Mouse (Mus musculus): Measurements from ENCODE around the gene Clint1.

Gene Clint1
- long read RNA-seq, experiment 1, partial matches to known transcripts, result 13 of 15 reads
- long read RNA-seq, experiment 1, other reads (novel, unspliced or antisense), result 1 of 15 reads
- long read RNA-seq, experiment 2, partial matches to known transcripts, result 7 of 8 reads
- long read RNA-seq, experiment 2, other reads (novel, unspliced or antisense), result 0 of 8 reads

DNA sequence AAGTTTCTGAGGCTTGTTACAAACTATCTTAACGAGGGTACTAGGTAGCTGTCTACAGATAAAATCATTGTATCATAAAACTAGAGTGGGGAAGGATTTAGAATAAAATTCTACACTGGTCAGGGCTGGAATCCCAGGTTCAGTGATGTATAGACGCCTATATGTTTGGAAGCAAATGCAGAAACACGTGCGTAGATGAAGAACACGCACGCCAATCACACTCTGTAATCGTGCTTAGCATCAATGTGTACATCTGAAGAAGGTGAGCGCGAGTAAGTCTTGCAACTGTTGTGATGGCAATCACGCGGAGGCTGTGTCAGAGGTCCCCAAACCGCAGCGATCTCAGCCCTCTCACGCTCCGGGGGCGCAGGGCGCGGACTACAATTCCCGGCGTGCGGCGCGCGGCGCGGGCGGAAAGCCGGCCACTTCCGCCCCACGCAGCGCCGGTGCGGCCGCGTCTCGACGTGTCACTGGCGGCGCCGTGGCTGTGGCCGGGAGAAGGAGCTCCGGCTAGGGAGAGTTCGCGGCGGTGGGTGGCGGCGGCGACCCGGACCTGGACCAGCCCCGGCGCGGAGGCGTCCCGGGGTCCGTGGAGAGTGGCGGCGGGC, at the start of gene Clint1:
TSS of gene Clint1 (plus strand) at position 536 of the 608 bp plus-strand sequence.
- intact Hi-C loops (cut with DNase I), result no loop called here

DNA sequence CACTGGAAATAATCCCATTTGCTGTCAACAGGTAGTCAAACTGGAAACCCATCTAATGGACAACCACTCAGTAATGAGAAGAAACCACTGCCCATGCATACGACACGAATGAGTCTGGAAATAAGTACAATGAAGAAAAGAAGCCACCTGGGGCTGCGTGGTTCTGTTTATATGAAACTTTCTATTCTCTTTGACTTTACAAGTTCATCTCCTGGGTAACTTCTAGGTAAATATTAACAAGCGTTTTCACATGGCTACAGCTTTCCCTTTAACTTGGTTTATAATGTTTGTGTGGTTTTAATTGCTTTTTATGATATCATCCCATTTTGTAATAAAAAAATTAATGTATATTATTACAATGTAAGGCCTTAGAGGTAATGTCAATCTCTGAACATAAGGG, 47.8 kb upstream of the Clint1 start:
- intact Hi-C loops (cut with DNase I), result no loop called here

DNA sequence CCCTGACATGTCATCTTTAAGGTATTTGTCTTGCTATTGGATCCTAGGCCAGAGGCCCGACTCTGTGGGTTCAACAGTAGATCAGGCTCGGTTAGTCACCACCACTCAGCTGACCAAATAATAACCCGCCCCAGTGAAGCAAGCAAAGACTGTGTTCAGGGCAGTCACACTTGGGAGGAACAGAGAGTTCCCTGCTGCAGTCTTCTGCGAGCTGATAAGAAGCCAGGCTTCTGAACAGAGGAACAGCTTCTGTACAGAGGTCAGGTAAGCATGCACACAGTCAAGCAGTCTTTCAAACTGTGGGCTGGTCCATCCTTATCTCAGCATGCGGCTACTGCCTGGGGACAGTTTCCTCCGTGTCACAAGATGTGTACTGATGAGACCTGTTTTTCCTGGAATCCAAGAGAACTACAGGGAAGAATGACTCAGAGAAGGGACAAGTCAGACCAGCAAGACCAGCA, 46.5 kb upstream of the Clint1 start:
- intact Hi-C loops (cut with DNase I), result no loop called here

DNA sequence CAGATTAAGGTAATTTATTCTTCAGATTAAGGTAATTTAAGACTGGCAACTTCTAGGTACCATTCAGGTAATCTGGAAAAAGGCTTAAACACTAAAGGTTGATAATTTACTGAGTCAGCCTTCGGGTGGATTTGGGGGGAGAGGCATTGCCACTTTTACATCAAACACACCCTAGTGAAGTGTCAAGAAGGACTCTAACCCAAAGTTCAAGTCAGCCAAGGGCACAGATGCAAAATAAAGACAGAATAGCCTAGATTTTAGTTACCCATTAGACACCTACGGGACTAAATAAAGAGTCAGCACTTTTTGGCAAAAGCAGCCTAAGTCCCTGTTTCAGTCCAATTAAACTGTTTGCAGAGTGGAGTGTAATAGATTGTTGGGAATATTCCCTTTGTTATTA, 46.0 kb upstream of the Clint1 start:
- intact Hi-C loops (cut with DNase I), result no loop called here

DNA sequence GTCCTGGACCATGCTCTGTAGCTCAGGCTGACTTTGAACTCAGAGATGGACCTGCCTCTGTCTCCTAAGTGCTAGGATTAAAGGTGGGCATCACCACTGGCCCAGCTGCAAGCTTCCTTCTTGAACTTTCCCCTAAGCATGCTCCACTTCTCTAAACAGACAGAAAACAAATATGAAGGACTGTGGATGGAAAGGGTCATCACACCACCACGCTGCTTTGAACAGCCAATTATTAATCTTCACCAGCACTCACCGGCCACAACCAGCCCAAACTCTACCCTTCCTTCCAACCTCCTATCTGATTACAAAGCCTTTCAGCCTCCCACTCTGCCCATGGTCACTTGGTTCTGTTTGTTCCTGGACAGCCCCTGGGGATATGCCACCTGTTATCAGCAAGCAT, 45.6 kb upstream of the Clint1 start:
- intact Hi-C loops (cut with DNase I), result no loop called here

DNA sequence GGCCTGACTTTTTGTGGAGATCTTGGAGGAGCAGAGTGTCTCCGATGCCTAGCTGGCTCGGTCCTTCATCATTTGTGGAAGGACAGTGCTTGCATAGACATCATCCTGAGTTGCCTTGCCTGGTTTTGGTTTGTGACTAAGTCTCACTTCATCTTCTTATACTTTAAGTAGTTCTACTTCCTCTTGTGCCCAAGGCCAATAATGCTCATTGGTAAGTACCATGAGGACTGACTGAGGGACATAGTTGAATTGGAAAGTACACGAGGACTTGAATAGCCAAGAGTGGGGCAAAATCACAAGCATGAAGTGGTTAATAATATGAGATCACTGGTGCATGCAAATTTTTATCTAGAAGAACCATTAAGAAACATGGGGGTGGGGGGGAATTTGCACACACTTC, 45.0 kb upstream of the Clint1 start:
- intact Hi-C loops (cut with DNase I), result no loop called here

DNA sequence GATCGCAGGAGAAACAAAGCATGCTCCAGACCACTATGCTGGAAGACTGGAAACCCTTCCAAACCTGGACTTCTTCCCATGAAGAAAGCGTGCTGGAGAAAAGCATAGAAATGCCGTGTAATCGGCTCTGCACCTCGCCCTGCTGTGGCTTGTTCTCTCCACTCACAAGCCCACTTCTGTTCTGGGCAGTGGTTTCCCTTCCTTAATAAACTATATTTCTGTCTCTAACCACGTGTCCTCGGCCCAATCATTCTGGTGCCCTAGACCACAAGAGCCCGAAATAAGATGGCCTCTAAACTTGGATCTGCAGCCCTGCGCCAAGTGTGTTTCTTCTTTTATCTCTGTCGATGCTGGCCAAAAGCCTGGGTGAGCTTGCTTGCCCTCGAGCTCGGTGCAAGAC, 44.0 kb upstream of the Clint1 start:
- intact Hi-C loops (cut with DNase I), result no loop called here

DNA sequence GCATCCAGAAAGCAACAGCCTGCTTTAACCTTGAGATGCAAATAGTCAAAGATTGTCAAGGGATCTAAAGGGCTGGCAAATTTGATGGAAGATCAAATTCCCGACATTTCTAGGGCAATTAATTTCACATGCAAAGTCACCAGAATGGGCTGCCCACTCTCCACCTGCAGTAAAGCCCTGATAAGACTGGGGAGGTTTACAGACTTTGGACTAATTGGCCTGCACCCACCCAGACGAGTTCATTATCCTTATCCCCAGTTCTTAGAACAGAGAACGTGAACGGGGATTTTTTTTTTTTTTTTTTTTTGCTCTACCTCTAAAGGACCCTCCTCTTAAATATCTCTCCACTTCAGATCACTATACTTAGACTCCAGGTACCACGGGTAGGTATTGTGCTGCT, 42.4 kb upstream of the Clint1 start:
- intact Hi-C loops (cut with DNase I), result no loop called here

DNA sequence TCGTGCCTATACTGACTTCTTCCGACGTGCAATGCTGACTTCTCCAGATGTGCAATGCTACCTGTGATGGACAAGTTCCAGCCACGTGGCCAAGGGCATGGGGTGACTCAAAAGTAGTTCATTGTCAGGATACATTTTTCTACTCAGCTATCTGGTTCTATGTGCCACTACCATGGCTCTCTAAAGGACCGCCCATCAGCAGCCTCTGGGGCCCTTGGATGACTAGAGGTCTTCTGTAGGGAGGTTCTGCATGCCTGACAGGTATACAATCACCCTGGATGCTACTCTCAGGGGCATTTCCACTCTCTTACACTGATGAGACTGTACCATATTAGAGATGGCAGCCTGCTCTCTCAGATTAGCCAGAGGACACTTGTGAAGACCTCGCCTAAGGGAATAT, 41.8 kb upstream of the Clint1 start:
- intact Hi-C loops (cut with DNase I), result no loop called here

DNA sequence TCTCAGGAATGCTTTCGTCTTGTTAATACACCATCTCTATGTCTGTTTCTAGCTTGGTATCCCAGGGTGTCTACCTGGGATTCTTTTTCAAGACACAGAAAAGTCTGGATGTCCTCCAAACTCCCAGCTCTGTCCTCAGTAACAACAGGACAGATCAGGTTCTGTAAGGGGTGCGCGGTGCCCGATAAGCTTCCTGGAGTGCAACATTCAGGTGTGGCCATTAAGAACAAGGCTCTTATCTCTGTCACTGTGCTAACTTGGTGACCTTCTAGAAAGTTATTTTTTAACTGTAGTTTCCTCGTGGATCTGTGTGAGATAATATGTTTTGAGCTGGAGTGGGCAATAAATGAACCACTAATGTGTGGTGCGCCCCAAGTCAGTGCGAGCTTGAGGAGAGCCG, 41.0 kb upstream of the Clint1 start:
- intact Hi-C loops (cut with DNase I), result no loop called here

DNA sequence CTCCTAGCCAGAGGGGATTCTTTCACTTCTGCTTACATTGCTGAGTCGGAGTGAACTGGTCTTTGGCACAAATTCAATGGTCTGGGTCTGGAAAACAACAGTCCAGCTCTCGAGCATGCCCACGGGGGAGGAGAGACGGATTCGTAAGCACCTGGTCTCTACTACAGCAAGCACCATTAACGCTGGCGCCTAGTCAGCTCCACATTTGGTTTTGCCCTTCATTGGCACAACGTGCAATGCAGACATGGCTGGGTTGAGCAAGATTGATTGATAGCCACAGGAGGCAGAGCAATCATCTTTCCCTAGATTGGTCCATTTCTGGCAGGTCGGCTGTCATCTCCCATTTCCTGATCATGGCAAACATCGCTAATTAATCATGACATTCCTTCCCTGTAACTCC, 36.2 kb upstream of the Clint1 start:
- intact Hi-C loops (cut with DNase I), result no loop called here

DNA sequence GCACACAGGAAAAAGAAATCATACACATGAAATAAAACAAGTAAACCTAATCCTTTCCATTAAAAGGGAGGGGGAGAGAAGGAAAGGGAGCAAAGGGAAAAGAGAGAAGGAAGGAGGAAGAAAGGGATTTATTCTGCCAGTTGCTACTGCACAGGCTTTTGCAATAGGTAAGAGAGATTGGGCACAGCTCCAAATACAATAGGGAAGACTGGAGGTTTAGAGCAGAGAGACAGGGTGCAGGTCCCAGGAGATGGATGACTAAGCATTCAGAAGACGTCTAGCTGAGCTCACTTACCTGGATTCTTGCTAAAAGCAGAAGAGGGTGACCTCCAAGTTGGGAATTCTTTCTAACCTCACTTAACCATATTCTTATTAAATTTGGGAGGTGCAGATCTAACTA, 35.1 kb upstream of the Clint1 start:
- intact Hi-C loops (cut with DNase I), result no loop called here

DNA sequence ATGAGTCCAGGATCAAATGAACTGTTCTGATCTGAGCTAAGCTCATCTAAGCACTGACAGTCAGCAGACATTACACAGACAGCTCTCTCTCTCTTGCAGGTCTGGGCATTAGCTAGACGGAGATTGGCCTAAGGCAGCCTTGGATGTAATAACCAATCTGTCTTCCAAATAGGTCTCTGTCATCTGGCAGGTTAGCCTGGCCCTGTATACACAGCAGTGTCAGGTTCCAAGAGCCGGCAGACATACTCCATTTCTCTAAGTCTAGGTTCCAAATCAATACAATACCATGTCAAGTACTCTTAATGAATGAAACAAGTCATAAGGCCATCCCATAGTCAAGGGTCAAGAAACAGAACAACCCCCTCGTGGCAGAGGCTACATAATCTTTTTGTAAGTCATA, 33.9 kb upstream of the Clint1 start:
- intact Hi-C loops (cut with DNase I), result no loop called here

DNA sequence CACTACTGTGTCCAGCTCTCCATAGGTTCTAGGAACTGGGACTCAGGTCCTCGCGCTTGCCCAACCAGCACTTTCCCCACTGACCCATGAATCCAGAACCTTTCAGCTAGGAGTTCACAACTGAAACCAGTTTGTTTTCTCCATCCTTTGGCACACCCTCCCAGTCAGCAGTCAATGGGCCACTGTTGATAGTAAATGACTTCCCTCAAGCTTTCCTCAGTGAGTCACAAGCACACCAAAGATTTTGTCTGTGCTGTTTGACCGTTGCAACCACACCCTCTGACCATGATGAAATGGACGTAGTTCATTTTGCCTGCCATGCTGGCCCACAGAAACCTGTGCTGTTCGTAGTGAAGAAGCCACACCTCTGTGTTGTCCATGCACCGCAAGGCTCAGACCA, 30.9 kb upstream of the Clint1 start:
- intact Hi-C loops (cut with DNase I), result no loop called here

DNA sequence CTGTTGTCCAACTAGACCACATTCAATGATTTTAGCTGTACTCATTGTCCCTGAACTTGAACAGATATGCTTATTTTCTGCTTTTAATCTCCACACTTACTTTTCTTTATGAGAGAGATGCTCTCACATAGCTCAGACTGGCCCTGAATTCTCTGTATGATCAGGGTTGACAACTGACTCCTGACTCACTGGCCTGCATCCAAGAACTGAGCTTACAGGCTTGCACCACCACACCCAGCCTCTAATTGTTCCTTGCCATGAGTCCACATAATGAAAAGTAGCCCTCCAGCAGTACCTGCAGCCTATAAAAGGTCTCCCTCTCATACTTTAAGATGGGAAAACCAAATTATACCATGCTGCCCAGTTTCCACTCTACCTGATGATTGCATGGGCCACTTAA, 21.7 kb upstream of the Clint1 start:
- intact Hi-C loops (cut with DNase I), result no loop called here

DNA sequence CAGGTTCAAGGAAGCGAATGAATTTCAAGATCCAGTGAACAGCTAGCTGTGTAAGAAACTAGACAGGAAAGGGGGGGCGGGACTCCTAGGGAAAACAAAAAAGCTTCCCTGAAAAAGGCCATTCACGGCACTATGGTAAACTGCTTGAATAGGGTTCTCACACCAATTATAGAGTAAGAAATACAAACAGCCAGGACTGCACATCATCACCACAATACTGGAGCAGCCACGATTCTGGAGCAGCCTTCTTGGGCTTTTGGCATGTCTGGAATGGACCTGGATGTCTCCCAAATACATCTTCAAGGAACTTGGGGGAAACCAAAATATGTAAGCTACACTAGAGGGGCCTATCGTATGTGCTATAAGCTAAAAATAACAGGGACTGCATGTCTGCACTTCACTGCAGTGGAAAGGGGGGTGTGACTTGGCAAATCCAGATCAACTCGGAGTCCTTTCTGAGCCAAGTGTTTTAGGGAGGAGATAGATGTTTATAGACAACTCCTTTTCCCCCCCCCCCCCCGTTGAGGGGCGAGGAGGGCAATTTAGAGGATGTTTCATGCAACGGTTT, 21.0 kb upstream of the Clint1 start:
- intact Hi-C loops (cut with DNase I), result no loop called here

DNA sequence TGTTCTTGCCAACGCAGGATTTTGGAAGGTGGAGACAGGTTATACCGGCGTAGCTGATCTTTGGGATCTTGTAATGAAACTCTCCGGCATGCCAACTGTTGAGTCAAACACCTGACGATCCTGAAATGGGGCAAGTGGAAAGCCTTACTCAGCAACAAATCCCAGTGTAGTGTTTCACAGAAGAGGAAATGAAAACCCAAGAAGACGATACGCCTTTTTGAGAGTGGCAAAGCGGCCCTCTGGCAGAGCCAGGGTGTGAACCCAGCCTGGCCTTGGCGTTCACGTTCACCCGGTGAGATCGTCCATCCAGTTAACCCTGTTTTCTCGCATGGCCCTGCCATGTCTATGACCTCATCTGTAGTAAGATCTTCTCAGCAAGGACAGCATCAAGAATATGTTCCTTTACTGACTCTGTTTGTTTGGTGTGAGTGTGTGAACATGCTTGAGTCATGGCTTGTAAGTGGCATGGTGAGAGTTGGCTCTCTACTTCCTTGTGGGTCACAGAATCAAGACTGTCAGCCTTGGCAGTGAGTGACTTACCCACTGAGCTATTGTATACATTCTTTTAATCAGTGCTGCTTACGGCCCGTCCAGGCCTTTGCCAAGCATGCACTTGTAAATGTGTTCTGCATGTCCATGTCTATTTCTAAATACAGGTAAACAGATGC, 20.2 kb upstream of the Clint1 start:
- intact Hi-C loops (cut with DNase I), result no loop called here

DNA sequence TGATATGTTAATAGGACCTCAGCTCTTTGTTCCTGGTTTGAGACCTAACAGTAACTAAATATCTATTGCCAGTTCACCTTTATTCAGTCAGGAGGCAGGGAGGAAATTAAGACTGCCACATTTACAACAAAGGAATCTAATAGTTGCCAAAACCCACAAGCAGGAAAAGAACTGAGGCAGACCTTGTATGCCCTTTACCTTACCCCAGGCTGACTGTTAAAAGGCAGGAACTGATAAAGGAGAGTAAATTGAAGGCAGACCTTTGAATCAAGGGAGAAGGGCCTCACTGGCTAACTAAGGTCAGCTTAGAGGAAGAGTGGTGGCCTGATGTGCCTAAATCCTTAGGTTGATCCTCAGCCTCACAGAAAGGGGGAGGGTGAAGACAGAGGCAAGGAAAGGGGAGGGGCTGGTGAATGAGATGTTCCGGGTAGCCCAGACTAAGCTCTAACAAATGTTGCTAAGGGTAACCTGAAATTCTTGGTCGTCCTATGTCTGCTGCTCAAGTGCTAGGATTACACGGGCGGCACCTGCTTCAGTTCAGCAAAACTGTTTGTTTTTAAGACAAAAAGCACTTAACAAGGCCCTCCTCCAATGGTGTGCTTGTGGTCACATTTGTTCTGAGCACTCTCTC, 16.1 kb upstream of the Clint1 start:
- intact Hi-C loops (cut with DNase I), result no loop called here

DNA sequence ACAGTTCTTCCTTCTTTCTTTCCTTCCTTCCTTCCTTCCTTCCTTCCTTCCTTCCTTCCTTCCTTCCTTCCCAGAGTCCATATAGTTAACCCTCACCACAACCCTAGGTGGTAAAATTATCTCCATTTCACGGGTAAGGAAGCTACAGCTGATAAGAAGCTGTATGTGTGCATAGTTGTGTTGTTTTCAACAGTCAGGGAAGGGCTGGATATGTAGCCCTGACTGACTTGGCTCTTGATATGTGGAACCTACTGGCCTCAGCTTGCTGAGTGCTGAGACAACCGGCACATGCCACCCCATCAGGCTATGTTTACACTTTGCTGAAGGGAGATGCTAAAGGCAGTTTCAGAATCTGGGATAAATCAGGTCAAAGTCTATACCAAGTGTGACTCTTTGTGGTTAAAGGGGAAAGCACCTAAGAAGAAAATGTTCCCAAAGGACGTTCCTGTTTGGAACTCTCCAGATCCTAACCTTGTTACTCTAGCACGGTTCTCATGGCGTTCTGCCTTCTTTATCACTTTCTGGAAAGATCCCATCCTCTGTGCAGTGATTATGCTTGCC, 14.5 kb upstream of the Clint1 start:
- intact Hi-C loops (cut with DNase I), result no loop called here

DNA sequence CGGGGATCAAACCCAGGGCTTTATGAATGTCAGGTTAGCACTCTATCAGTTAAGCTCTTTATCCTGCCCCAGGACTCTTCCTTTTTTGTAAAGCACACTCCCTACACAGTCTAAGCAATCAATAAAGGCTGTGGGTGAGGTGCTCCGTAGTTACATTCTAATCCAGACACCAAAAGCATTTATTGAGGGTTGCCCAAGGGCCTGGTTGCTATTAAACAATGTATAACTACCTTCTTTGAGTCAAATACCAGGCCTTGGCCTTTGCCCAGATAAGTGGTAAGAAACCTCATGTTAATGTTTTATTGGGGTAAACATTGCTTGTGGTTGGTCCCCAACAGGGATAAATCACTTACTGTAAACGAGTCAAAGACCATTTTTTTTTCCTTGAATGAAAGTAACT, 13.4 kb upstream of the Clint1 start:
- intact Hi-C loops (cut with DNase I), result no loop called here

DNA sequence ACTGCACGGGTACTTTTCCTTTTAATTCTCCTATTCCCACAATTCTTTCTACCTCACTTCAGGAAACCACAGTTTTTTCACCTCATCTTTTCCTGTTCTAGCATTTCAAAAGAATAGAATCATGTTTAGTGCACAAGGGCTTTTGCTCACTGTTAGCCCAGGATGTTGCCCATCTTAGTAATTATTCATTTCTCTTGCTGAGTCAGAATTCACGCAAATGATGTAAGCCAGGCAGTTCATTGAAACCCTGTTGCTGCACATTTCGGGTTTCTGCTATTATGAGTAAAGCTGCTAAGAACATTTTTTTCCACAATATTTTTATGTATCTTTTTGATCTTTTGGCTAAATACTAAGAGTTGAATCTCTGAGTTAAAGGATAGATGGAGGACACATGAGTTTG, 11.5 kb upstream of the Clint1 start:
- intact Hi-C loops (cut with DNase I), result no loop called here

DNA sequence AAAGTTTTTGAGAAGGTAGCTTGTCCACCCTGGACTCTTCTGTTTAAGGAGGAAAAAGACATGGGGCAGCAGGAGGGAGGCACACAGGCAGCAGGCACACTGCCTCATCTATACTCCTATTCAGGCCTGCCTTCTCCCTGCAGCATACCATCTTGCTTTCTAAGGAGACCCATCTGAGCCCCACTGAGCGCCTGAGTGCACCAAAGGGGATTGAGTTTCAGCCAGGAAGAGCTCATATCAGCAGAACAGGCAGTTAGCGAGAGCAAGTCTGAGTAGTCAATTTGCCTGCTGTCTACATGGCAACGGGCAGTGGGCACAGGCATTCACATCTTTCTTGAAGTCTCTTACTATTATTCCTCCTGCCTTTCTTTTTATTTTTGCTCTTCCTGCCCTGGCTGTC, 5.8 kb upstream of the Clint1 start:
- intact Hi-C loops (cut with DNase I), result no loop called here

Measured in adrenal gland (tissue).